Mouse (Mus musculus): ENCODE measurements around the gene Dtx4.

The Dtx4 gene

DNA sequence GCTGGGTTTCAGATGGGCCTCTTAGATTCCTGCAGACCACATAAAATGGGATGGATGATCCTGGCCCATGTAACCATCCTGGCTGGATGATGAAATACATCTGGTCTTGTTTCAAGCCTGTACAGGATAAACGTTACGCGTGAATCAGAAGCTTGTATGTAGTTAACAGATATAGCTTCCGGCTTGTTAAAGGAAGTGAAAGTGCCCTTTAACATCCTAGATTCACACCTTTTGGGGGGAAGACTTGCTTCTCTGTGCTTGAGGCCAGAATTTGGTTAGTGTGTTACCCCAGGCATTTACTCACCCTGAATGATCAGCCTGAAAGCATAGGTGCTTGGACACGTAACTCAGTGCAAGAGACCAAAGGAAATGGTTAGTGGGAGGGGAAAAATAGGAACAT, 74.2 kb downstream of the Dtx4 start:
- in situ Hi-C loops (cut with MboI, MseI): no loop called here

DNA sequence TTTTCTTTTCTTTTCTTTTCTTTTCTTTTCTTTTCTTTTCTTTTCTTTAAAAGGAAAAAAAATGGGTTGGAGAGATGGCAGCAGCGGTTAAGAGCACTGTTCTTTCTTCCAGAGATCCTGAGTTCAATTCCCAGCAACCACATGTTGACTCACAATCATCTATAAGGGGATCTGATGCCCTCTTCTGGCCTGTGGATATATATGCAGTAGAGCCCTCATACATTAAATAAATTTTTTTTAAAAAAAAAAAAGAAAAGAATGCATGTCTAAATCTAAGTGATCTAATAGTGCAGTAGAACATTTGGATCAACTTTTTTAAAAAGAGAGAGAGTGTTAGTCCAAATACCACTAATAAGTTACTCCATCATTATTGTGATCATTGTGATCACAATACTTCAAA, 79.6 kb downstream of the Dtx4 start:
- in situ Hi-C loops (cut with MboI, MseI): no loop called here

DNA sequence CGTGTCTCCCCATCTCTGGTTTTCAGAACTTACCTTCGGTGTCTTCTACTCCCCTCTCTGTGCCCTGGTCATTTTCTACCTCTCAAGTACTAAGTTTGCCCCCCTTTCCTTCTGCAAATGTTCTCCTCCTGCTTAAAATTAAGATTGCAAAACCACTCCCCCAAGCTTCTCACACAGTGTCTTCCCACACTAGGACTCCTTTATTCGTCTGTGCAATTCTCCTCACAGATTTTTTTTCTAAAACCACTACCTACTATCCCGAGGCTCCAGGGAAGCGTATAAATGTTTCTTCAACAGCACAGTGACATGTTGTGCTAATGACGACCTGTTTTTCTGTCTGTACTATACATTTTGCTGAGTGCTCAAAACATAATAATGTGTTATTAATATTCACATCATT, 80.7 kb downstream of the Dtx4 start:
- in situ Hi-C loops (cut with MboI, MseI): no loop called here

DNA sequence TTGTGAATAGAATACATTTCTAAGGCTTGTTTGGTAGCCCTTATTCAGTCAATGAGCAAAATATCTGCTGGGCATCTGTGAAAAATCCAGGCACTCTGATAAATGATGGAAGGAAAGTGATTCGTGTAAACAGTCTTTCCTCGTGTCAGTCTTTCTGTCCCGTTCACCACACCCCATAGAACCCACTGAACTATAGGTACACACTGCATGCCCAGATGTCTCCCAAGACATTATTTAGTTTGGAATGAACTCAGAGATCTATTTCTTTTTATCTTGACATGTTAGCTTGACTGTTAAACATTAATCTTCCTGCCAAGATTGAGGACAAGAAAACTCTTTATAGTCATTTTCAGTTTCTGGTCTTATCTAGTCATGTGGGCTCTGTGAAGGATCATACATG, 82.9 kb downstream of the Dtx4 start:
- in situ Hi-C loops (cut with MboI, MseI): loop anchor here (10.0 kb wide), 1 partner anchor 284 kb away; no protein-coding TSS in a partner anchor

DNA sequence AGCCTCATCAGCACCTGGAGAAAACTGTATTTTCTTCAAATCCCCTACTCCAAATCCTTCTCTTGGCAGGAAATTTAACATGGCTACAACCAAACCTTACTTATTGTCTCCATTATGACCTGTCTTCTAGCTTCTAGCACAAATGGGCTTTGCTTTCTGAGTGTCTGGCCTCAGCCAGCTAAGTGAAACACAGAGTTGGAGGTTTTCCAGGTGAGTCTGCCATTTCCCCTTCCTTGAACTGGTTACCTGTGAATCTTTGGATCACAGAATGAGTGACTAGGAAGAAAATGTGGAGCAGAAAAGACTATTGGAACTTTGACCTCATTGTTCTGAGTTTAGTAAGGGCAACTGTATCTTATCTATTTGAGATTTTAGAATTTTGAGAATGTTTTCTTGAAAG, 83.9 kb downstream of the Dtx4 start, which contains the start of gene Olfr1441:
Olfr1441 (plus strand) TSS at position 73 of the 400 bp plus-strand sequence.
- in situ Hi-C loops (cut with MboI, MseI): loop anchor here (10.0 kb wide), 1 partner anchor 283 kb away; no protein-coding TSS in a partner anchor

Measured in regulatory T cell (primary cell).